Comparison of ENCODE assay signal across 11 mouse cellular contexts in the genomic region with DNA sequence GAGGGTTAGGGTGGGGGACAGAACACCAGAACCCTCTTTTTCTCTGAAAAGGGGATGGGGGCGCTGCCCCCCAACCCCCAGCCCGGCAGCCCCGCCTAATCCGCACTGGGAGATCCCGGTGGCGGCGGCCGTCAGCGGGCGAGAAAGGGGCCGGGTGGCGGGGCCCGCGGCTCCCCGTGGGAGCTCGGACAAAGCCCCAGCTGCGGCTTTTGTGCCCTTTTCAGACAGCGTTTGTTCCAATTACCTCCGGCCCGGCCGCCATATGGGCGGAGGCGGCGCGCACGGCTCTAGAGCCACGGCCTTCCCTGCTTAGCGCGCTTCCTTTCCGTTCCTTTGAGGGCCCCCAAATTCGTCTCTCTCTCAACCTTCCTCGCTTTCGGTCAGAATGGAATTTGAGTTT. TPM values are rescaled to one million over a fixed set of nuclear protein-coding genes. Genes with fewer than 3 reads are reported as not detected.
DNase-seq lines count a peak whose midpoint lies in the region; ATAC-seq and TF ChIP-seq lines count a peak whose summit lies in the region.
"Had no signal": no experiment of that assay in that cellular context is flagged by ENCODE, and none has a peak within 500 bp of the region (broad histone marks: within the 10 kb centered on the region; RNA-seq: fewer than 3 reads in every experiment).

No protein-coding gene starts in this region.

- peak overlapping the region; percentile 54 for H3K4me3 ChIP-seq in E14TG2a.4 (replicated peaks; ENCODE audit: low read length)
- peak overlapping the region; percentile 54 for H3K4me3 ChIP-seq in hindbrain, embryonic 11.5 days (ENCODE audit: low read depth, low read length)
- H3K4me3 ChIP-seq in midbrain, embryonic 14.5 days (replicated peaks; ENCODE audit: low read depth, low read length): peak overlapping the region; percentile 44
- H3K4me3 ChIP-seq: layer of hippocampus, adult 2 months had no signal

- peaks cover 69% of the 10 kb centered on the region for H3K4me1 ChIP-seq in E14TG2a.4 (replicated peaks; ENCODE audit: low read depth, low read length)
- peaks cover 18% of the 10 kb centered on the region for H3K4me1 ChIP-seq in hindbrain, embryonic 11.5 days (replicated peaks; ENCODE audit: control insufficient read depth, insufficient read depth, low read length)
- H3K4me1 ChIP-seq in midbrain, embryonic 14.5 days (ENCODE audit: control insufficient read depth, insufficient read depth, low read length): peaks cover 18% of the 10 kb centered on the region; the same call in 1 of the 2 replicates

- H3K36me3 ChIP-seq in E14TG2a.4 (ENCODE audit: insufficient read depth, low read length): no peaks in the 10 kb centered on the region
- no peaks in the 10 kb centered on the region for H3K36me3 ChIP-seq in hindbrain, embryonic 11.5 days (ENCODE audit: control insufficient read depth, insufficient read depth, low read length)
- H3K36me3 ChIP-seq in midbrain, embryonic 14.5 days (ENCODE audit: control insufficient read depth, insufficient read depth, low read length): peaks cover 22% of the 10 kb centered on the region

- peak; percentile 20; the same call in 1 of the 2 replicates for ATAC-seq in hindbrain, embryonic 11.5 days (ENCODE audit: low FRiP score)
- ATAC-seq in midbrain, embryonic 14.5 days (ENCODE audit: low FRiP score, low TSS enrichment): no peak
- ATAC-seq: Patski had no signal

- WGBS in hindbrain, embryonic 11.5 days: 2% methylated on average over 27 of the region's 33 CpGs
- WGBS in midbrain, embryonic 14.5 days: under 1% methylated on average over 33 of the region's 33 CpGs

- H3K27me3 ChIP-seq in E14TG2a.4 (ENCODE audit: insufficient read depth, low read length): peaks cover 90% of the 10 kb centered on the region
- peaks cover 67% of the 10 kb centered on the region for H3K27me3 ChIP-seq in hindbrain, embryonic 11.5 days (ENCODE audit: control insufficient read depth, insufficient read depth, low read length)
- H3K27me3 ChIP-seq in midbrain, embryonic 14.5 days (ENCODE audit: control insufficient read depth, insufficient read depth, low read length): peaks cover 52% of the 10 kb centered on the region

- peak overlapping the region; percentile 71 for H3K4me2 ChIP-seq in hindbrain, embryonic 11.5 days (replicated peaks; ENCODE audit: low read depth, low read length)
- H3K4me2 ChIP-seq in midbrain, embryonic 14.5 days (ENCODE audit: low read length): peak overlapping the region; percentile 72

- H3K9ac ChIP-seq in hindbrain, embryonic 11.5 days (ENCODE audit: low read depth, low read length): peak overlapping the region; percentile 73
- H3K9ac ChIP-seq in midbrain, embryonic 14.5 days (replicated peaks; ENCODE audit: low read length): peak overlapping the region; percentile 92

- no peak for TF ChIP-seq POLR2A in brain, embryonic 14.5 days (IDR thresholded peaks at IDR 0.05; ENCODE audit: borderline replicate concordance, extremely low read depth, insufficient read depth, insufficient read length, poor library complexity, severe bottlenecking)

- peak; percentile 55 for DNase-seq in brain, embryonic 14.5 days (ENCODE audit: low read depth)
- peak; percentile 80 for DNase-seq in hindbrain, embryonic 11.5 days (ENCODE audit: low spot score)
- DNase-seq in midbrain, embryonic 14.5 days: peak; percentile 72
- DNase-seq in spleen, postnatal 4 days (ENCODE audit: low spot score in 2 of 2): no peak
- DNase-seq in layer of hippocampus, adult 9-11 months: no peak
- no peak for DNase-seq in B cell, adult 2 months
- DNase-seq: cerebellum, adult 11 months; lung, postnatal 4 days had no signal

- H3K27ac ChIP-seq in hindbrain, embryonic 11.5 days (ENCODE audit: low read depth, low read length): peak overlapping the region; percentile 91
- H3K27ac ChIP-seq in midbrain, embryonic 14.5 days (replicated peaks; ENCODE audit: low read depth, low read length): peak overlapping the region; percentile 97
- H3K27ac ChIP-seq: layer of hippocampus, adult 2 months had no signal

- 0 out of 2 replicates have a peak, but pooled peaks cover 3% of the 10 kb centered on the region for H3K9me3 ChIP-seq in E14TG2a.4 (ENCODE audit: low read length)
- H3K9me3 ChIP-seq in hindbrain, embryonic 11.5 days (ENCODE audit: control insufficient read depth, low read length): no peaks in the 10 kb centered on the region
- H3K9me3 ChIP-seq in midbrain, embryonic 14.5 days (ENCODE audit: control insufficient read depth, low read length): no peaks in the 10 kb centered on the region

- TF ChIP-seq CTCF in E14TG2a.4 (conservative IDR thresholded peaks at IDR 0.05; ENCODE audit: low read length): no peak
- no peak for TF ChIP-seq CTCF in brain, embryonic 14.5 days (IDR thresholded peaks at IDR 0.05; ENCODE audit: borderline replicate concordance, extremely low read depth, insufficient read depth, insufficient read length)

RNA-seq across cellular contexts. Expression of a gene that starts 6.5 kb away (rescaled TPM):
- polyA plus RNA-seq in brain, embryonic 14.5 days (2012; rRNA removed): 9.3 and 30.0 TPM in 2 replicates
- polyA plus RNA-seq in hindbrain, embryonic 11.5 days (2014; fragmentation: Nextera tagmentation; extraction: Ambion mirVana): 36.1 and 41.6 TPM in 2 replicates
- 34.1 and 44.9 TPM in 2 replicates for polyA plus RNA-seq in midbrain, embryonic 14.5 days (2014; fragmentation: Nextera tagmentation; extraction: Ambion mirVana)

RNA-seq across cellular contexts. Expression of a gene that starts 34.6 kb away (rescaled TPM):
- polyA plus RNA-seq in brain, embryonic 14.5 days (2012; rRNA removed): 8.6 and 8.9 TPM in 2 replicates
- 5.8 and 6.7 TPM in 2 replicates for polyA plus RNA-seq in hindbrain, embryonic 11.5 days (2014; fragmentation: Nextera tagmentation; extraction: Ambion mirVana)
- 6.0 TPM in 2 replicates for polyA plus RNA-seq in midbrain, embryonic 14.5 days (2014; fragmentation: Nextera tagmentation; extraction: Ambion mirVana)

RNA-seq across cellular contexts. Expression of a gene that starts 38.3 kb away (rescaled TPM):
- not detected in 2 replicates for polyA plus RNA-seq in brain, embryonic 14.5 days (2012; rRNA removed)
- not detected in 2 replicates for polyA plus RNA-seq in hindbrain, embryonic 11.5 days (2014; fragmentation: Nextera tagmentation; extraction: Ambion mirVana)
- polyA plus RNA-seq in midbrain, embryonic 14.5 days (2014; fragmentation: Nextera tagmentation; extraction: Ambion mirVana): 0.55 TPM in 1 of 2 replicates, not detected in the other

Comparison
In these comparisons a context has a peak if more than half of its experiments do, and no peak if none do; other contexts are left out.
1. DNase-seq: peak in brain, embryonic 14.5 days (single experiment), hindbrain, embryonic 11.5 days (single experiment) and midbrain, embryonic 14.5 days (single experiment); none in spleen, postnatal 4 days (0 of 2), layer of hippocampus, adult 9-11 months (single experiment) and B cell, adult 2 months (0 of 2).
2. Peak in every context shown above with its lines, with median percentiles within 50 percentile points of each other: H3K4me3 ChIP-seq.